Mouse (Mus musculus): Measurements from ENCODE around the gene 4933402D24Rik. TPM values are rescaled to one million over a fixed set of nuclear protein-coding genes. Genes with fewer than 3 reads are reported as not detected.

The 4933402D24Rik gene
- total RNA-seq (2014; rRNA removed) (0.15 and 0.62 TPM in 2 replicates), polyA plus RNA-seq (2015; fragmentation: Nextera tagmentation; extraction: Ambion mirVana) (0.25 and 0.44 TPM in 2 replicates)

DNA sequence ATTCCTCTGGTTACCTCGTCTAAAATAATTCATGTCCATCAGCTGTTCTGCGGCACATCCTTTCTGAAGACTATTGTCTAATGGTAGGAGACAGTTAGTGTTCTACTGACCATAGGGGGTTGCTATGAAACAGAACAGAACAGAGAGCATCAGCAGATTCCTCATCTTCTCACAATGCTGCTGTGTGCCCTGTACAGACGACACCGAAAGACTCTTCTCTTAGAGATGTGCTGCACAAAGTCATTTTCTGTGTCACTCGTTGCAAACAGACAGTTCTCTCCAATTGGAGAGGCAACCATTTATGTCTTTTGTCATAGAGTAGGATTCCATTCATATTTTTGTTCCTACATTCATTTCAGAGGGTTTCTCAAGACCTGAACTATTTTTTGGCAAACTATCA lies at the start of gene 4933402D24Rik:
TSS of gene 4933402D24Rik (minus strand) at position 101 of the 400 bp plus-strand sequence.
- Histone ChIP-seq H3K4me1 (ENCODE audit: insufficient read depth) (peaks cover 32% of the 10 kb centered on the region), H3K4me2 (ENCODE audit: low read depth) (no peak within 1 kb of the TSS), H3K4me3 (ENCODE audit: low read depth, low read length) (no peak within 1 kb of the TSS), H3K27ac (ENCODE audit: low read depth, low read length) (peak within 1 kb of the TSS; percentile 76), H3K27me3 (ENCODE audit: insufficient read depth, low read length) (no peaks in the 10 kb centered on the region), H3K9ac (no peak within 1 kb of the TSS), H3K9me3 (ENCODE audit: low read length) (no peaks in the 10 kb centered on the region), H3K36me3 (ENCODE audit: insufficient read depth) (no peaks in the 10 kb centered on the region)
- ATAC-seq (no peak), DNase-seq (no peak)
- 59% methylated on average over 5 of the region's 5 CpGs for WGBS
- TF ChIP-seq CTCF (IDR thresholded peaks at IDR 0.05; ENCODE audit: low read depth) = no peak

DNA sequence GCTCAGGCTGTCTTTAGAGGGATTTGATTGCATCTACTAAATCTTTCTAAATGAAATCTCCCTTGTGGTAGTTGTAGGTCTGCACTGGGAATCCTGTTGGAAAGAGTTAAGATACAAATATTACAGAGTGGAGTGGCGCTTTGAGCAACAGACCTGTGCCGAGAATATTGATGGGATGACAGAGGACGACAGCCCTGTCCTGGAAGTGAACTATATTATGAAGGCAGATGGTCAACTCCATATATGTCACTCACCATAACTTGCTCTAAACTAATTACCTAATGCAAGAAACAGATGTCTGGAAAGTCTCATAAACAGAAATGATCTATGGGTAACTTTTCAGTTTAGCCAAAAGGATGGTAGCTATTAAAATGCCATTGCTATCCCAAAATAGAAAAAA lies 39.5 kb upstream of the 4933402D24Rik start:
- 72% methylated on average over 3 of the region's 3 CpGs for WGBS
- no peak for TF ChIP-seq CTCF (IDR thresholded peaks at IDR 0.05; ENCODE audit: low read depth)

DNA sequence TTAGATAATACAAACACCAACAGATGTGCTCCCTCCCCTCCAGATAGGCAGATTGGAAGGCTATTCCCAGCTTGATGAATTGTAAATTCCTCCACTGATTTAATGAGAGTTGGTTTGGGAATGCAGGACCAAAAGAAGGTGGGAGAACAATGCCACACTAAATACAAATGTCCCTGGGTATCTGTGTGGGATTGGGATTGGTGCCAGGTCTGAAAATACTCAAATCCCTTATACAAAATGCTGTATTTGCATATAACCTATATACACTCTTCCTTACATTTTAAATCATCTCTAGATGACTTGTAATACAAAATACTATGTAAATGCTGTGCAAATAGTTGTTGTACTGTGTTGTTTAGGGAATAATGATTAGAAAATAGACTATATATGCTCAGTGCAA lies 36.0 kb upstream of the 4933402D24Rik start:
- no peaks in the 10 kb centered on the region for H3K4me1 ChIP-seq (ENCODE audit: insufficient read depth)
- no peak overlapping the region for H3K4me2 ChIP-seq (ENCODE audit: low read depth)
- no peaks in the 10 kb centered on the region for H3K36me3 ChIP-seq (ENCODE audit: insufficient read depth)
- no peak overlapping the region for H3K9ac ChIP-seq
- no peak for DNase-seq
- H3K27ac ChIP-seq (ENCODE audit: low read depth, low read length) = no peak overlapping the region
- ATAC-seq = no peak
- TF ChIP-seq CTCF (IDR thresholded peaks at IDR 0.05; ENCODE audit: low read depth) = no peak
- no peaks in the 10 kb centered on the region for H3K9me3 ChIP-seq (ENCODE audit: low read length)
- H3K4me3 ChIP-seq (ENCODE audit: low read depth, low read length) = no peak overlapping the region
- no peaks in the 10 kb centered on the region for H3K27me3 ChIP-seq (ENCODE audit: insufficient read depth, low read length)

More for the DNA sequence above, 39.5 kb upstream of the 4933402D24Rik start:
- Histone ChIP-seq H3K4me2 (ENCODE audit: low read depth) (no peak overlapping the region), H3K9ac (no peak overlapping the region), H3K27me3 (ENCODE audit: insufficient read depth, low read length) (no peaks in the 10 kb centered on the region), H3K4me3 (ENCODE audit: low read depth, low read length) (no peak overlapping the region), H3K27ac (ENCODE audit: low read depth, low read length) (no peak overlapping the region), H3K36me3 (ENCODE audit: insufficient read depth) (no peaks in the 10 kb centered on the region), H3K4me1 (ENCODE audit: insufficient read depth) (no peaks in the 10 kb centered on the region), H3K9me3 (ENCODE audit: low read length) (no peaks in the 10 kb centered on the region)
- no peak for DNase-seq
- no peak for ATAC-seq

DNA sequence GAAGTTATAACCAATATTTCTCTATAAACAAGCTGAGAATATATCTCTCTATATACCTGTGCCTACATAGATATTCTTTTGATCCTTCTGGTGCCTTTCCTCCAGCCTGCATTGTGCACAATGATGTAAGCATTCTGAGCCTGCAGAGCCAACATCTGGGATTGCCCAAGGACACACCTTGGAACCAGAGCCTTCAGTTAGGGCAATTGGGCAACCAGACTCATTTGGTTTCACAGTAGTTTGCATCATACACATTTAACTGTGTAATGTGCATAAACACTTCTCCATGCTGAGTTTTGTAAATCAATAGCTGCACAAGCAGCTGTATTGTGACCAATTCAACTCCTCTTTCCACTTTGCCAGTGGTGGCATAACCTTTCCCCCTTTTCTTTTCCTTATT lies 25.3 kb upstream of the 4933402D24Rik start:
- TF ChIP-seq CTCF (IDR thresholded peaks at IDR 0.05; ENCODE audit: low read depth) = no peak
- Histone ChIP-seq H3K4me1 (ENCODE audit: insufficient read depth) (no peaks in the 10 kb centered on the region), H3K27ac (ENCODE audit: low read depth, low read length) (no peak overlapping the region), H3K9ac (no peak overlapping the region), H3K27me3 (ENCODE audit: insufficient read depth, low read length) (no peaks in the 10 kb centered on the region), H3K9me3 (ENCODE audit: low read length) (no peaks in the 10 kb centered on the region), H3K4me3 (ENCODE audit: low read depth, low read length) (no peak overlapping the region), H3K4me2 (ENCODE audit: low read depth) (no peak overlapping the region), H3K36me3 (ENCODE audit: insufficient read depth) (no peaks in the 10 kb centered on the region)
- no peak for ATAC-seq
- no peak for DNase-seq

DNA sequence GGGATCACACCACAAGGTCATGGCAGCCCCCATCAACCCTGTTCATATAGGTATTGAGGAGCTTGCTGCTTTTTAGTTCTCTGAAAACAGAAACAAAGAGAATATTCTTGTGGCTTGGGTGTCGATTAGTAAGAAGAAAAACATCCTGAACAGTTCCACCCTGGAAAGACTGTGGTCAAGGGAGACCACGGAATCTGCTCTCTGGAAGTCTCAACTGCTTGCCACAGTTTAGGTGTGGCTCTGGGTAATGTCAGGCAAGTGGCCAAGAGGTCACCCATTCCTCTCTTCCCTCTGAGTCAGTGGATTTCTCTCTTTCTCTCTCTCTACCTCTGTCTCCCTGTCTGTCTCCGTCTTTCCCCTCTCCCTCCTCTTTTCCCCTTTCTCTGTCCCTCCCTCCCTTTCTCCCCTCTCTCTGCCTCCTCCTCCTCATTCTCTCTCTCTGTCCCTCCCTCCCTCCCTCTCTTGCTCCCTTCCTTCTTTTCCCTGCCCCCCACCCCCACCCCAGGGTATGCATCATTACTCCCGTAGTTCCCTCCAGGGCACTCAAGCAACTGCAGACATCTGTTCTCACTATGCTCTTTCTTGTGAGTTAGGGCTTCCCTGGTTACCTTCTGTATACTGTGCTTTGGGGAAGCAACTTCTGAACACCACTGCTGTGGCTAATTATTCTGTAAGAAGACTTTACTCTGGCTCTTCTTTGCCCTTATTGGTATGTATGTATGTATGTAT lies 8.0 kb upstream of the 4933402D24Rik start:
- no peak overlapping the region for H3K4me2 ChIP-seq (ENCODE audit: low read depth)
- no peaks in the 10 kb centered on the region for H3K4me1 ChIP-seq (ENCODE audit: insufficient read depth)
- no peak overlapping the region for H3K9ac ChIP-seq
- no peaks in the 10 kb centered on the region for H3K36me3 ChIP-seq (ENCODE audit: insufficient read depth)
- ATAC-seq (no peak), DNase-seq (no peak)
- no peaks in the 10 kb centered on the region for H3K27me3 ChIP-seq (ENCODE audit: insufficient read depth, low read length)
- H3K27ac ChIP-seq (ENCODE audit: low read depth, low read length) = no peak overlapping the region
- H3K9me3 ChIP-seq (ENCODE audit: low read length) = no peaks in the 10 kb centered on the region
- TF ChIP-seq CTCF (IDR thresholded peaks at IDR 0.05; ENCODE audit: low read depth) = no peak
- WGBS = 70% methylated on average over 4 of the region's 4 CpGs
- H3K4me3 ChIP-seq (ENCODE audit: low read depth, low read length) = no peak overlapping the region

DNA sequence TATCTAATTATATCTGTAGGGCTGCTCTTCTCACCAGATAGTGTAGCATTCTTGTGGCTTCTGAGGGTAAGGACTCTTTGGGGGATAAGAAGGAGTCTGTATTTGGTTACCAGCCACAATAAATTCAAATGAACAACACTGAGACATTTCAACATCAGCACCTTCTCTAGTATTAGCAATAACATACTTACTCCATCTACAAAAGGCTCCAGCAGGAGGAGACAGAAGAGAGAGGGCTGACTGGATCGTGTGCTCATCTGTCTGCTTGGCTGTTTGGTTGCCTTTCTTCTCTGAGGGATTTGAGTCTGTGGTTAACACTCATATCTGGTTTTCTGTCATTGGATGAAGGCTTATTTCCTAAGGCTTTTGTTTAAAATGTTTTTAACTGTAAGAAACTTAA lies 7.3 kb upstream of the 4933402D24Rik start:
- Histone ChIP-seq H3K9ac (no peak overlapping the region), H3K27me3 (ENCODE audit: insufficient read depth, low read length) (no peaks in the 10 kb centered on the region), H3K4me1 (ENCODE audit: insufficient read depth) (0 out of 2 replicates have a peak, but pooled peaks cover under 1% of the 10 kb centered on the region), H3K27ac (ENCODE audit: low read depth, low read length) (no peak overlapping the region), H3K36me3 (ENCODE audit: insufficient read depth) (no peaks in the 10 kb centered on the region), H3K9me3 (ENCODE audit: low read length) (no peaks in the 10 kb centered on the region), H3K4me3 (ENCODE audit: low read depth, low read length) (no peak overlapping the region), H3K4me2 (ENCODE audit: low read depth) (no peak overlapping the region)
- TF ChIP-seq CTCF (IDR thresholded peaks at IDR 0.05; ENCODE audit: low read depth) = no peak
- no peak for ATAC-seq
- no peak for DNase-seq
- WGBS = 39% methylated on average over 1 of the region's 1 CpGs

- Histone ChIP-seq H3K36me3 (ENCODE audit: insufficient read depth) (no peaks in the 10 kb centered on the region), H3K4me1 (ENCODE audit: insufficient read depth) (peaks cover 27% of the 10 kb centered on the region), H3K4me3 (ENCODE audit: low read depth, low read length) (no peak overlapping the region), H3K4me2 (ENCODE audit: low read depth) (peak overlapping the region; percentile 6; the same call in 1 of the 2 replicates), H3K27me3 (ENCODE audit: insufficient read depth, low read length) (no peaks in the 10 kb centered on the region), H3K9ac (no peak overlapping the region), H3K9me3 (ENCODE audit: low read length) (no peaks in the 10 kb centered on the region), H3K27ac (ENCODE audit: low read depth, low read length) (peak overlapping the region; percentile 76)
- DNase-seq = peak; percentile 89
- 20% methylated on average over 7 of the region's 7 CpGs for WGBS
- TF ChIP-seq CTCF (IDR thresholded peaks at IDR 0.05; ENCODE audit: low read depth) = no peak
- peak; percentile 95 for ATAC-seq
Observed at GRCm38 (mm10) chr1:63770309-63770708, 1.2 kb upstream of the 4933402D24Rik start.
